Mouse (Mus musculus) bone marrow, adult 2 months (tissue): Measurements from ENCODE around the gene Vpreb2.

ENCODE experiments used
- CTCF ChIP-seq: fragments of 200-500 bp; IDR thresholded peaks from 2 replicates; pipeline ENCODE4 v1.5.1; 2011; ENCODE audit warnings: low read length, control low read depth; ENCODE audit not compliant: control insufficient read depth, insufficient read depth
- POLR2A ChIP-seq: fragments of 200-500 bp; IDR thresholded peaks from 2 replicates; pipeline ENCODE4 v1.6.1; 2011; ENCODE audit warnings: low read depth, mild to moderate bottlenecking, control low read depth, low read length, borderline replicate concordance; ENCODE audit not compliant: control insufficient read depth

- TF ChIP-seq CTCF (no peak), POLR2A (no peak)
These were observed 30.8 kb upstream of the Vpreb2 start for GRCm38 (mm10) chr16:17949421-17949877.
